Mouse (Mus musculus) heart, adult 9 months (tissue): Measurements from ENCODE around the gene Ercc1.

Experiments
- DNase-seq, 2 experiments: peaks; one replicate each; pipeline ENCODE4 v3.0.0; 2022; ENCODE audit warnings: low spot score in 2 of 2

The Ercc1 gene

DNA sequence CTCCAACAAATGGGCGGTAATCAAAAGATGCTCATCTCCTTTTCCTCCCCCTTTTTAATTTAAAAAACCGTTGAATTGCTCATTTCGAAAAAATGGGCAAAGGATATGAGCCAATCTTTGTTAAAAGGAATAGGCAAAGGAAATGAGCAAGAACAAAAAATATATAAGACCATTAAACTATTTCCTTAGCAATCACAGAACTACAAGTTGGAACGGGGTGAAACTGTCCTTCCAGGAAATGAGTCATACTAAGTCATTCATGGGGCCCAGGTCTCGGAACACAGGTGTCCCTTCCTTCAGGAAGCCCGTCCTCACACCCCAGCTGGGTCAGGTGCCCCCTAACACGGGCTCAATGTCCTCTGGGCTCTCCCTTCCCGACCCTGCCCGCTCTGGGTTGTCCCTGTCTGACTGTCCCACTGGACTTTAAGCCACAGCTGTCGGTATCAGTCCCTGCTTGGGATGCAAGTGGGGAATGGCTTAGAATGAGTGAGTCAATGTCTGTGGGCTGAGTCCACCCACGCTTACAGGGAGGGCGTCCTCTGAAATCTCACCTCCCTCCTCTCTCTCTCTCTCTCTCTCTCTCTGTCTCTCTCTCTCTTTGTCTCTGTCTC is at the start of gene Ercc1:
Gene Ercc1, plus strand, starts transcription at position 542 of the 611 bp plus-strand sequence.
- peak in 1 of 2 experiments; percentile 43 for DNase-seq

DNA sequence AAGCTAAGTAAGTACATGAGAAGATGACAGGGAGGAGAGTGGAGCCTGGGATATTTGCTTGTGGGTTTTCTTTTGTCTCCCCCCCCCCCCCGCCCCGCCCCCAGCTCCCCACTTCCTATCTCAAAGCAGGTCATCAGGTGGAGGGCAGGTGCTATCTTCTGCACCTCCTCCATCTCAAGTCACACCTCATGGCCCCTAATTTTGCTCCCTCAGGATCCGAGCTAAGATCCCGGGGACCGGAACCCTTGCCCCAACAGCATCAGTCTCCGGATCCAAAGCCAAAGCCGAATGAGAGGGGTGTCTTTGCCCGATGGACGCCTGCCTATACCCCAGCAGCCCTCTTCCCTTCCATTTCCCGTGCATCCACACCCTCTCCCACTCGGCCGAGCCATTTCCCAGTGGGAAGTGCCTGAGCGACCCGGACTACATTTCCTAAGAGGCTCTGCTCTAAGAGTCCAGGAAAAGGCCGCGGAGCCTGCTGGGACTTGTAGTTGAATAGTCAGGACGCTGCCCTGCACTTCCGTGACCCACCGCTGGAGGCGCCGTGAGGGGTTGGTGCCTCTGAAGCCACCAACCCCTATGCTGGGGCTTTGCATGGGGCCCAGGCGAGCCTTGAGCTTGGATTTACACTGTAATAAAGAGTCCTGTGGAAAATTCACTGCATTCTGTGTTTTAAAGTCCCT is 48.9 kb upstream of the Ercc1 start:
- peak; percentile 94 to 95 for DNase-seq

DNA sequence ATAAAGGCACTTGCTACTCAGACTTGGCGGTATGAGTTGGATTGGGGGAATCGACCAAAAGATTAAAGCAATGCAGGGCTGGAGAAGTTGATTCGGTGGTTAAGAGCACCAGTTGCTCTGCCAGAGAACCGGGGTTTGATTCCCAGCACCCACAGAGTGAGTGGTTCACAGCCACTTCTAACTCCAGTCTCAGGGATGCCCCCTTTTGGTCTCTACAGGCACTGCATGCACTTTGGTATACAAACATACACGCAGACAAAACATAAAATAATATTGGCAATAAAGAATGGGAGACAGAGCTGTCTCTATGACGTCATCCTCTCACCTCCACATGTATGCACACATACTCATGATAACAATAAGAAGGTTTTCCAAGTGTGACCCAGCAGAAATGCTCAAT is 47.5 kb upstream of the Ercc1 start:
- no peak for DNase-seq

DNA sequence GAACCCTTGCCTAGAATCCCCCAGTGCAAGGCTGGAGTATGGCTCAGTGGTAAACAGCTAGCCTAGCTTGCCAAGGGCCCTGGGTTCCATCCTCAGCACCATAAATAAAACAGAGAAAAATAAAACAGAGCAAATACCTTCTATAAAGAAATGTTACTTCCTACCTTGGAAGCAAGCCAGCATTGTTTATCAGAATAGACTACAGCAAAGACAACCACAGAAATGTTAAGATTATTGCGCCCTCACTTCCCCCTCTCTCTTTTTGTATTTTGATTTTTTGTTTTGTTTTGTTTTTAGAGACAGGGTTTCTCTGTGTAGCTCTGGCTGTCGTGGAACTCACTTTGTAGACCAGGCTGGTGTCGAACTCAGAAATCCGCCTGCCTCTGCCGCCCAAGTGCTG is 46.8 kb upstream of the Ercc1 start:
- no peak for DNase-seq

DNA sequence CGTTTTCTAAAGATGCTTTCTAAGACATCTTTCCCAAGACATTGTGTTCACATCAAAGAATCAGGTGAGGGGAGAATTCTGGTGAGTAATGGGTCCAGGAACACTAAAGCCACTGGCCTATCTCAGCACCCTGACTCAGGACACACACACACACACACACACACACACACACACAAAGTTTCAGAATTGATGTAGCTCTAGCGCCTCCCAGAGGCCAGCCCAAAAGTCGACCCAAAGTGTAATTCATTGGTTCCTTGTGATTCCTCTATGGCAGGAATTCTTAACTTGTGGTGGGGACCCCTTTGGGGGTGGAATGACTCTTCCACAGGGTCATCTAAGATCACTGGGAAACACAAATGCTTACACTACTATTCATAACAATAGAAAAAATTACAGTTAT is 45.4 kb upstream of the Ercc1 start:
- DNase-seq = no peak

DNA sequence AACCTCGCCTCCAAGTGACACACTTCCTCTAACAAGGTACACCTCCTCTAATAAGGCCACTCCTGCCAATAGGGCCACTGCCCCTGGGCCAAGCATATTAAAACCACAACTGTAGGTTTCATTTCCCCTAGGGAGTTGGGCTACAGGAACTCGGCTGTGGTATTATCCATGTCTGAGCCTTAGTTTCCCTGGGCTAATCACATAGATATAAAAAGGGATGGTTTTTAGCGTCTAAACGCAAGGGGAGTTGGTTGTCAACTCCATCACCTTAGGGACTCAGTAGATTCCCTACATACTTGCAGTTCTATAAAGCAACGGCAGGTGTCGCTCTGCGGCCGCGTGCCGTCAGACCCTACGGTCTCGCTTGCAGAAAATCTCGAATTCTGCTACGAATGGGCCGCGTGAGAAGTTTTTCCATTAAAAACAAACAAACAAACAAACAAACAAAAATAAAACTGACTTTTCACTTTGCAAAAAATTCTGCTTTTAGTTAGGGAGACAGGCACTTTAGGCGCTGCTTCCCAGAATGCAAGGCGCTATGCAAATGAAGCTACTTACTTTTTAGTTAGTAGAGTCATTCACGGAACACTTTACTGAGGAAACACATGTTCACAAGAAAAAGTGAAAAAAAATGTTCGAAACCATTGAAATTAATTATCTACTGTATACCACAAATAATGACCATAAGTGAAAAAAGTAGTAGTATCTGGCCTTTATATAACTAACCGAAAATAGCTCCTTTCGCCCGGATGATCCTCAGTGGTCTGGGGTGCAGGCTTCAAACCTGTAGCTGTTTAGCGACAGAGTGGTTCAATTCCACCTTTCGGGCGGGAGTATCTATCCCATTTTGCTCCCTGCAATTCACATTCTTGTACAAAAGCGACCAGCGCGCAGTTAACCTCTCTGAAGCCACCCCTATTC is 43.8 kb upstream of the Ercc1 start:
- DNase-seq = peak; percentile 62 to 80

DNA sequence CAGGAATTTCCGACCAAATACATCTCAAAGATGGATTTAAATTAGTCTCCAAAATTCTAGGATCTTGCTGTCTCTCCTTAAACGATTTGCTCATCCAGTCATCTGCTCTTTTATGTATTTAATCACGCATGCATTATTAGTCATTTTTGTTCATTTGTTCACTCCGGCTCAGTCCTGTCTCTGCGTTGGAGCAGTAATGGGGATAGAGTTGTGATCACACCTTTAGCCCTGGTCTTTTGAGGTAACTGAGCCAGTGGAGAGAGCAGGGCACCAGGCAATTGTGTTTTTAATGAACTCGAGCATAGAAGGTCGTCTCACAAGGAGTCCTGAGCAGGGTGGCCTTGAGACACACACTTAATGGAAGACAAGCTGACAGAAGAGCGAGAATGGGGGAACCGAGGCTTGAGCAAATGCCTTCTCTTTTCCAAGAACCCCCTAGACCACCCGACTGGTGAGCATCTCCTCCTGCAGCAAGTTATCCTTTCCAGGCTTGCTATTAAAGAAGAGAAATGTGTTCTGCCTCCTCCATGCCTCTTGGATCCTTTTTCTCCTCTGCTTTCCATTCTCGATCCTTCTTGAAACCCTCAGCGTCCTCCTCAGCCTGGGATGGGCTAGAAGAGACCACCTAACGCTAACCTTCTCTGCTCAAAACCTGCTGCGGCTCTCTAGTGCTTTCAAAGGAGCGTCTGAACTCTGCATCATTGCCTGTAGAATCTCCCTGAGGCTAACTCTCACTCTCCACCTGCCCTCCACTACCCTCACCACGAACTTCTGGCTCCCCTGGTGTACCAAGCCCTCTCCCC is 42.9 kb upstream of the Ercc1 start:
- no peak for DNase-seq

DNA sequence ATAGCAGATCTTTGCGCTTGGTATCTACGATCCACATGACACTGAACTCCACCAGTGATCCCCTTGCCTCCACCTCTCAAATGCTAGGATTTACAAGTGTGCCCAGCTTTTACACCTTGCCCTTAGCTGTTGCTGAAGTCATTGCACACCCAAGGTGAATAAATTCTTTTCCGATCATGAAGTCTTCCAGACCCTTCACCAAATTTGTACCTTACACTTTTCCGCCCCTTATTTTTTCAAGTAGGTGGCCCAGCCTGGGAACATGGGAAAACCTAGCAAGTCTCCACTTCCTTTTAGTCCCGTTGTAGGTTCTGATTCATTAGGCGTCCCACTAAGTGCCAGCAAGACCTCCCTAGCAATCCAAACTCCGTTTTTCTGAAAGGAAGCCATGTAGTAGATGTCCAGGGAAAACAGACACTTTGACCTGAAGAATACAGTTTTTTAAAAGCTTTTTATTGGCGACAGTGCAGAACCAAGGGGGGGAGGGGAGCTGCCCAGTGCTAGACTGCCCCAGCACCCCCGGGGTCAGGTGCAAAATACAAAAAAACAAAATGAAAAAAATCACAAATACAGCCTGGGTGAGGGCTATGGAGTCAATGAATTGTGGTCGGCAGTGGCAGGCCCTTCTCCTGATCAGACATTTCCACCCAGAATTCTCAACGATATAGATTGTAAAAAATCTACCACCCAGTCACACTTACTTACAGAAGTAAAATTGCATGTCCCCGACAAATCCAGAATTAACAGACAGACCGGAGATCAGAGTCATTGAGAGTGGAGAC is 42.1 kb upstream of the Ercc1 start:
- DNase-seq = no peak

DNA sequence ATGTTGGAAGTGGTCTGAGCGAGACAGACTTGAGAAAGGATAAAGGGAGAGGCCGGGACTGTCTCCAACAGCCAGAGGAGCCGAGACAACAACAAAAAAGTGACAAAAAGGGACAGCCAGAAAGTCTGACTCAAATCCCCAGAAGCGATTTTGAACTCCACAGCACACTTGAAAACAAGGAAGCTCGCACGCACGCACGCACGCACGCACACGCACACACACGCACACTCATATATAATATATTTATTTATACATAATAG is 41.6 kb upstream of the Ercc1 start:
- no peak for DNase-seq

DNA sequence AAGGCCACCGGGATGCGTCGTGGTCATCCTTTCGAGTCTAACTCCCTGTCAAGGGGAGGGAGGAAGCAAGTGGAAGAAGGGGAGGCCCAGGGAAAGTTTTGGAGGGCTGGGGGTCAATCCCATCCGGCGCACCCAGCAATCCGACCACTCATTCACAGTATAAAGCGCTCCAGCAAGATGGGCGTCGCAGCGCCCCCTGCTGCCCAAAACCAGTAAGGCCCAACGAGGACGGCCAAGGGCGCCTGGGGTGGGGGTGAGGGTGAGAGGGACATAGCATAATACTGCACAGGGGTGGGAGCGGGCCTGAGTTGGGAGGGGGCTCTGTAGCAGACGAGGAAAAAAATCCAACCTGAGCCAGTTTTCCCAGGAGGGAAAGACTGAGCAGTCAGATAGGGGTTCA is 40.8 kb upstream of the Ercc1 start:
- DNase-seq = peak in 1 of 2 experiments; percentile 75

DNA sequence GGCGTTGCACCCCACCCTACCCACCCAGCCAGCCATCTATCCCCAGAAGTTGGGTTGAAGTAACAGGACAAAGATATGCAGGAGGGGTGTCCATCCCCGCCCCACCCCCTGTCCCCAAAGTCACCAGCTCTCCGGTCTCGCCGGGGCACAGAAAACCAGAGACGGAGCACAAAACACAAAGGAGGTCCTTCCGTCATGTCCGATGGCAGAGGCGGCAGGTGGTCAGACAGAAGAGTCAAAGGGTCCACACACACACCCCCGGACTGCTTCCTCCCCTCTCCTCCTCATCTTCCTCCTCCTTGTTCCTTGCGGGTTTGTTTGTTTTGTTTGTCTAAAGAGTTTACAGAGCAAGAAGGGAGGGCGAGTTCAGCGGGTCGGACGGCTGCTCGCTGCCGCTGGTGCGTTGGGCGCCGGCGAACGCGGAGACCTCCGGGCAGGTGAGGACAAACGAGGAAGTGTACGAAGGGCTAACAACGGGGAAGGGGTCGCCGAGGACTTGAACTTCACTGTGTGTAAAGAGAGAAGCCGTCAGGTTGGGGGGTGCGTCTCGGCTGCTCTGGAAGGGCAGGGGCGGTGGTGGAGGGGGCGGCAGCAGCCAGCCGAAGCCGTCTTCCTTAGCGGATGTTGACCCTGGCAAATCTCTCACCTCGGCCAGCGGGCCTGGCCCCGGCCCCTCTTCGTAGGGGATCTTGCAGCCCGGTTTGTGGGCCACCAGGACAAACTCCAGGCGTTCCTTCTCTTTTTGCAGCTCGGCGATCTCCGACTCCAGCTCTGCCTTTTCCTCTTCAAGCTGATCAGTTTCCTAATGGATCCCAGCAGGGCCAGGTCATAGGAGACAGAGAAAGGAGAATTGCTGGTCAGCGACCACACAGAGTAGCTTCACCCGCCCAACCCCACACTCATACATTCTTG is 39.8 kb upstream of the Ercc1 start:
- no peak for DNase-seq

DNA sequence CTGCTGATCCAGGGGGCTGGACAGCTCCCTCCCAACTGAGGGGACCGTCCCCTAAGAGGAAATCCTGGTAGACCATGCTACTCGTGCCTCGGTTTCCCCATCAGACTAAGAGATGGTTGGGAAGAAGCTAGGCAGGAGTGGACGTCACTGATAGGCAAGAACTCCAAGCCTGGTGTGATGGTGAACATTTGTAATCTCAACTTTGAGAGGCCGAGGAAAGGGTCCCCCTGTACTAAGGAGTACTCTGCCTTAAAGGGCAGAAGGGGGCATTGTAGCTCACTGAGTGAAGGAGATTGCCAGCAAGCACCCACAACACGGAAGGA is 39.2 kb upstream of the Ercc1 start:
- no peak for DNase-seq

DNA sequence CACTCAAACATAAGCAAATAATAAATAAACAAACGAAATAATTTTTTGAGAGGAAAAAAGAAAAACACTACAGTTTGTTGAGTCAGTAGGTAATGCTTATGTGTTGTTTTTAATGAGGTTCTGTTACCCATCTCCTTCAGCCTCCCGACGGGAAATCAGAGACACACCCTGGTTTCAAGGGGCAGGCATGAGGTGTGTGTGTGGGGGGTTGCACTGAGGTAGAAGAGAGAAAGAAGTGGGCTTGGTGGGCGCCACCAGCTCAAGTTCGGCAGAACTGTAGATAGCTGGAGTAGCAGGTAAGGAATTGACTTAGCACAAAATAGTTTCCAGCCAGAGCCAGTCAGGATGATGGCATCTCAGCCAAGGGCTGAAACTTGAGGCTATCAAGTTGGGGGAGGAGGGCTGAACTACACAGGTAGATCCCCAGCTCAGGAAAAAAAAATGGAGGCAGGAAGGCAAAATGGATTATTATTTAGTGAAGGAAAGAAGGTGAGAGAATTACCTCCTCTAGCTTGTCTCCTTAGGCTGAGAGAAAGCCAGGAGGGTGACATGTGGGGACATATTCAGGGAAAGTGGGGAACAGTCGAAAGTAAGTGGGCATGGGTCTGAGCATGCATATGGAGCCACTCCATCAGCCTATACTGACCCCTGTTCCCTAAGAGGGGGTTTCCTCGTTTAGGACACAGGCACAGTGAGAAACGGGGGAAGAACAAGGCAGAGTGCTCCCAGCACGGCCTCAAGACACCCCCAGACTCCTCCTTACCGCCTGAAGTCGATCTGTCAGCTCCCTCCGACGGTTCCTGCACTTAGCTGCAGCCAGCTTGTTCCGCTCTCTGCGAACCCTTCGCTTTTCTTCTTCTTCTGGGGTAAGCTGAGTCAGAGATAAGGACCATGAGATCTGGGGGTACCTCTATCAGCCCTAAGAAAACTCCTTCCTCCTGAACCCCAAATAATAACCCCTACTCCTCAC is 38.5 kb upstream of the Ercc1 start:
- no peak for DNase-seq

DNA sequence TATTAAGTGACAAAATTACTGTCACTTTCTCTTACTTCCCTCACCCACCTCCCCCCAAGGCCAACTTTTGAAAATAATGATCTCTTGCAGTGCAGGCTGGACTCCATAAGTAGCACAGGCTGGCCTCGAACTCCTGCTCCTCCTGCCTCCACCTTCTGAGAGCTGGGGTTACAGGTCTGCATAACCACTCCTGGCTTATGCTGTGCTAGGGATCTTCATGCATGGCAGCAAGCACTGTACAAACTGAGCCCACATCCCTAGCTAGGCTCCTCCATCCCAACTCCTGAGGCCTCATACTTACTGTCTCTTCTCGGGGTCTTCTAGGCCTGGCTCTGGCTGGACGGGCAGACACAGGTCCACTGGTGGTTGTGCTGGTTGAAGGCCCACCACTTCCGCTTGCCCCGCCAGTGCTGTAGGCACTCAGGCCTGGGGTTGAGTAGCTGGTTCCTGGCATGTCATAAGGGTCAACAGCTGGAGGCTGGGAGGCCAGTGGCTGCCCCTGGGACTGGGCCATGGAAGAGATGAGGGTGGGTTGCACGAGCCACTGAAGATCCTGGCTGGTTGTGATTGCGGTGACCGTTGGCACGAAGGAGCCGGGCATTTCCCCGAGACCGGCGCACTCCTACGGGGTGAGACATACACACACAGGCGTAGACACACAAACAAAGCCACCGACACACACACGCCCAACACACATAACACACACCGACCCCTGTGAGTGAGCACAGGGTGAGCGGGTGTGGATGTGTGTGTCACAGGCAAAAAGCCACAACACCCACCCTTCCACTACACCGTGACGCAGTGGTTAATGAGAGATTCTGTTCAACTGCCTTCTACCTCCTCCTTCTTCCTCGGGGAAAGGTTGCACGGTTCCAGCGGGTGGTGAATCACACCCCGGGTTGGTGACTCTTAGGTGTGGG is 37.5 kb upstream of the Ercc1 start:
- no peak for DNase-seq

DNA sequence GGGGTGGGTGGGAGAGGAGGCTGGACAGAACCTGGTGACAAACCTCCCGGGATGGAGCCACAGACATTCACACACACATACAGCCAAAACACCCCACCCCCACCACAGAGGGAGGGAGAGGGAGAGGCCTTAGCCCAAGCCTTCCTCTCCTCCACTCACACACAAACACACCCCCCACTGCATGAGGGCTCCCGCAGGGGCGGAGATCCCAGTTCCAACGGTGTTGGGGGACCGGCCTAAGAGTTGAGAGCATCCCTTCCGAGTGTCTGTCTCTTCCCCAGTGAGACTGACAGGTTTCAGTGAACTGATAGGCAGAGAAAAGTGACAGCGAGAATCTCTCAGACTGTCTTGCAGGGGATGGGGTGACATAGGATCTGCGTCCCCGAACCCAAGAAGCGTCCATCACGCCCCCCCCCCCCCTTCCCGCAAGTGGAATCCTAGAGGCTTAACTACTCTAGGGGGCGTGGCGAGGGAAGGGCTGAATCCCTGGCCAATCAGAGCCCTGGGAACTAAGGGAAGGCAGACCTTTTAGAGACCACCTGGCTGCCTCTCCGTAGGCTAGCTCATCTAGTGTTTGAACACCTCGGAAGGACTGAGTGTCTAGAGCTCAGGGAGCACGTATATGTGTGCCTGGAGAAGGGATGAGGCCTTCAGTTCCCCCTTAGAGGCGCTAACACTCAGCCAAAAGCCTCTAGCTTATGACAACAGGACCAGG is 36.7 kb upstream of the Ercc1 start:
- DNase-seq = peak; percentile 82 to 84

DNA sequence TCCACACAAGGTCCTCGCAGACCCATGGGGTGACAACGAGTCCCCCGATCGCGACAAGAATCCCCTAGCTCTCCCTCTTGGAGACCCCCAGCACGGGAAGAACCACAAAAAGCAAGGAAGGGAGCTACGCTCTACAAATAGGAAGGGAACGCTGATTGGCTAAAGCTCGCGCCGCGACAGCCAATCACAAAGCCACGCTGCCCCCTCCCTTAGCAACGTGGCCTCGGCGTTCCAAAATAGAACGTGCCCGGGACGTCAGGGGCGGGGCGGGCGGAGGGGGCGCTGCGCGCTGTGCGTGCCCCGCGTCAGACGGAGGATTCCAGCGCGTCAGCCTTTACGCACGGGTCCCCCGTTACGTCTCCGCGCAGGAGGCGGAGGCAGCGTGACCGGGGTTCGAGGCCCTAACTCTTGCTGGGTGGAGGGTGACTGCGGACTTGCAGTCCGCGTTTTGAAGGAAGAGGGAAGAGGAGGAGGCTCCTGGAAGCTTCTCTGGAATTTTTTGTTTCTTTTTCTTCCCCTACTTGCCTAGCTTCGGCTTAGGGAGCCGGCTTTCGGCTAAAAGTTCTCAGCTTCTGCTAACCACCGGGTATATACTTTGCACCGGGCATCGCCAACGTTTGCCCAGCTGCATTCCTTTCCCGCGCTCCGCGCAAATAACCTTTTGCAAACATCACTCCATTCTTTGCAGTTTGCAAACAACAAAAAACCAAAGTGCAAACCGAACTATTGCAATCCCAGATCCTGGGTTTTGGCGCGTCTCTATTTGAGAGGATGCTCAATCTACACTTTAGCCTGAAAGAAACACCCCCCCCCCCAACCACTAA is 35.9 kb upstream of the Ercc1 start:
- peak; percentile 96 to 97 for DNase-seq
